Mouse (Mus musculus) ES-E14 (cell line): ENCODE measurements around the gene Stk38l. TPM values are rescaled to one million over a fixed set of nuclear protein-coding genes. Genes with fewer than 3 reads are reported as not detected.
A peak's percentile ranks its signal among the peaks of the same experiment; 100 is the strongest.

ENCODE experiments used
- DNase-seq: peaks from one replicate; pipeline ENCODE4 v3.0.0-alpha.2; 2013; ENCODE audit warnings: low read depth, low spot score
- H3K27ac ChIP-seq: 2 replicates; pipeline ENCODE4 v1.5.1; 2012; ENCODE audit warnings: low read depth, mild to moderate bottlenecking, low read length, moderate library complexity, mixed read lengths; ENCODE audit not compliant: poor library complexity, insufficient read depth, severe bottlenecking
- H3K36me3 ChIP-seq: 2 replicates; pipeline ENCODE4 v1.6.1; 2012; ENCODE audit warnings: mild to moderate bottlenecking, low read length, moderate library complexity, mixed read lengths; ENCODE audit not compliant: control insufficient read depth, poor library complexity, insufficient read depth, severe bottlenecking
- H3K4me1 ChIP-seq, 2 experiments: fragments of 150-350 bp in 1 of 2; sonication (generic) in 1 of 2; 2 replicates each; pipeline ENCODE4 v1.6.1; 2012; ENCODE audit warnings: low read length in 2 of 2, mild to moderate bottlenecking in 1 of 2, mixed read lengths in 1 of 2; ENCODE audit not compliant: control insufficient read depth in 2 of 2, insufficient read depth in 2 of 2, poor library complexity in 1 of 2
- H3K4me3 ChIP-seq, 2 experiments: fragments of 150-350 bp in 1 of 2; sonication (generic) in 1 of 2; 2 replicates each; pipeline ENCODE4 v1.5.1; 2012; ENCODE audit warnings: low read length in 2 of 2, low read depth in 1 of 2, mild to moderate bottlenecking in 1 of 2, mixed read lengths in 1 of 2; ENCODE audit not compliant: insufficient read depth in 1 of 2, poor library complexity in 1 of 2, severe bottlenecking in 1 of 2
- H3K9ac ChIP-seq: 2 replicates; pipeline ENCODE4 v1.6.1; 2012; ENCODE audit warnings: low read depth, mild to moderate bottlenecking, low read length, mixed read lengths; ENCODE audit not compliant: poor library complexity, insufficient read depth, severe bottlenecking
- H3K9me3 ChIP-seq: fragments of 150-350 bp; sonication (generic); 2 replicates; pipeline ENCODE4 v1.6.1; 2012; ENCODE audit warnings: low read depth, mild to moderate bottlenecking, low read length; ENCODE audit not compliant: control insufficient read depth, insufficient read depth
- CHD2 ChIP-seq: IDR thresholded peaks from 2 replicates; pipeline ENCODE4 v1.6.1; 2014; ENCODE audit warnings: mild to moderate bottlenecking, low read depth, low read length, inconsistent platforms
- HCFC1 ChIP-seq: IDR thresholded peaks from 2 replicates; pipeline ENCODE4 v1.6.1; 2012; ENCODE audit warnings: low read length, inconsistent platforms, borderline replicate concordance; ENCODE audit not compliant: insufficient read depth
- MAFK ChIP-seq: IDR thresholded peaks from 2 replicates; pipeline ENCODE4 v1.6.1; 2014; ENCODE audit warnings: mild to moderate bottlenecking, low read depth, low read length, inconsistent platforms; ENCODE audit not compliant: insufficient read depth
- ZC3H11A ChIP-seq: IDR thresholded peaks from 2 replicates; pipeline ENCODE4 v1.6.1; 2012; ENCODE audit warnings: low read depth, mild to moderate bottlenecking, inconsistent platforms, low read length, borderline replicate concordance
- ZNF384 ChIP-seq: IDR thresholded peaks from 2 replicates; pipeline ENCODE4 v1.6.1; 2012; ENCODE audit warnings: low read depth, low read length, inconsistent platforms
- in situ Hi-C, 2 experiments: fragments of 600-800 bp; cut with MboI; formaldehyde crosslinking; loops; one replicate each; pipeline ENCODE4 v1.15.1; 2025; ENCODE audit warnings: low sequenced_read_pairs in 2 of 2, inconsistent platforms in 1 of 2; ENCODE audit not compliant: unreplicated experiment in 2 of 2
- total RNA-seq: library from RNA; depleted of rRNA; stranded (reverse); fragments of 300-350 nt; gene quantifications from 2 replicates; pipeline ENCODE4 v1.2.3, GENCODE M21; 2012; rRNA removed

Stk38l gene
- 14.3 and 14.6 TPM in 2 replicates for total RNA-seq

DNA sequence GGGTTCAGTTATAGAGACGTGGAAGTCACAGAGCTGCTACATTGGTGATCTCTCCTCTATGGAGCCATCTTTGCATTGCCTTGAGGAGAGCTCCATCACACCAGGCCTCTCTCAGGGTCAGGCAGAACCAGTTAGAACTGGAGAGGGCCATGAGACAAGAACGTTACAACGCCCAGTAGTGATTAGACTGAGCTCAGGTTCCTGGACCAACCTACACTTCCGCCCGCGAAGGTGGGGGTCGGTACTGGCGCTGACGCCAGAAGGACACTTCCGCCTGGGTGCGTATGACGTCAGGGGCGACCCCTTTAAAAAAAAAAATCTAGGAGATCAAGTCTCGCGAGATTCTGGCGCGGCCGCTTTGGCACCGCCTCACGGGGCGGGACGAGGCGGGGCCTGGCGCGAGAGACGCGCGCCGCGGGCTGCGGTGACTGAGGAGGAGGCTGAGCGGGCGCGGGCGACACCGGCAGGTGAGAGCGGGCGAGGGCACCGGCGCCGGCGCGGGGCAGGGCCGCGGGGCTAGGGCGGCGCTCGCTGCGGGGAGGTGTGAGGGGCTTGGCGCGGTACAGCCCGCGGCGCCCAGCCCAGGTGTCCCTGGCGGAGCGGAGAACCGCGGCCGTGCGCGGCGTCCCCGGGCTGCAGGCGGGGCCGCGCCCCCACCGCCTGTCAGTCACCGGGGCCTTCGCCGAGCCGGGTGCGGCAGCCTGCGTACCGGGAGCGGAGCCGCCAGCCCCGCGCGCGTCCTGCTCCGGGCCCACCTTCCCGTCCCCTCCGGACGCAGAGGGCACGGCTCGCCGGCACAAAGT is at the start of gene Stk38l:
Gene Stk38l (plus strand): TSS at position 415 of the 803 bp plus-strand sequence.
- DNase-seq = peak; percentile 86
- TF ChIP-seq ZNF384 (peak; percentile 99), MAFK (no peak), CHD2 (peak; percentile 98)
- H3K36me3 ChIP-seq = no peaks in the 10 kb centered on the region
- H3K9ac ChIP-seq = peak within 1 kb of the TSS; percentile 90
- peak within 1 kb of the TSS; percentile 94 to 99 for H3K4me3 ChIP-seq
- in situ Hi-C loops = no loop called here
- peak within 1 kb of the TSS; percentile 53 for H3K27ac ChIP-seq
- no peaks in the 10 kb centered on the region for H3K9me3 ChIP-seq
- no peaks in the 10 kb centered on the region for H3K4me1 ChIP-seq

GRCm38 (mm10) chr6:146676904-146677303 is 47.9 kb upstream of the Stk38l start:
- DNase-seq = no peak
- no peaks in the 10 kb centered on the region for H3K36me3 ChIP-seq
- H3K9ac ChIP-seq = no peak overlapping the region
- H3K4me1 ChIP-seq = no peaks in the 10 kb centered on the region
- in situ Hi-C loops = no loop called here
- H3K4me3 ChIP-seq = no peak overlapping the region
- no peaks in the 10 kb centered on the region for H3K9me3 ChIP-seq
- TF ChIP-seq ZNF384 = no peak
- TF ChIP-seq CHD2 = no peak
- no peak for TF ChIP-seq HCFC1
- TF ChIP-seq MAFK = no peak
- no peak for TF ChIP-seq ZC3H11A
- H3K27ac ChIP-seq = no peak overlapping the region

DNA sequence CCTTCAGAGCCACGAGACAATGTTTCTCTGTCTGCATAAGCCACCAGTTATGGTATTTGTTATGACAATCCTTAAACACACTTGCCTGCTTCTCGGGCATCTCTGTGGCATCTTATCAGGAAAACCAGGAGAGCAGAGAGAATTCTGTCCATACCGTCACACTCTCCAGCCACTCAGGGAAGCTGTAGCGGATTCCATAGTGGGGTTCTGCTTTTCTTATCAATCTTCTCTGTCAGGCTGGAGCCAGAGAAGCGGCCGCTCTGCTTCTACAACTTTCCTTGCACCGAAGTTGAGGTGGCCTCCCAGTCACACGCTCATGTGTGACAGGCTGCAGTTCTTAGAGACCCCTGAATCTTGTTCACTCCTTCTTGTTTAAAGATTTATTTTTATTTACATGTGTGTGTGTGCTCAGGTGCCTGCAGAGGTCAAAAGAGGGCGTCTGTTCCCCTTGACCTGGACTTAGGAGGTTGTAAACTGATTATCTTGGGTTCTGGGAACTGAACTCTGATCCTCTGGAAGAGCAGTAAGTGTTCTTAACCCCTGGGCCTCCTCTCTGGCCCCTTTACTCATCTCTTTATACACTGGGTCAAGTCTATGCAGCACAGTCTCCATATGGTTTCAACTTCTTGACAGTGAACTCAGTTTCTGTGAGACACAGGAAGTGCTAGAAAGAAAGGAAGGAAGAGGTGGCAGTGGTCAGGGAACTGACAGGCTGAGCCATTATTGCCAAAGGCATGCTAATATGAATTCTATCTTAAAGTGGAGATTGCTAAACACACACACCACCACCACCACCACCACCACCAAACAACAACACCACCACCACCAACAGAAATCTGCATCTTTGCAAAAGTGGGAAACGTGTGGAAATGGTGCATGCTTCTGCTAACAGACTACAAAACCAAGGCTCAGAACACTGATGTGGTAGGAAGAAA is 46.4 kb upstream of the Stk38l start:
- Histone ChIP-seq H3K36me3 (no peaks in the 10 kb centered on the region), H3K4me1 (no peaks in the 10 kb centered on the region), H3K4me3 (no peak overlapping the region), H3K27ac (no peak overlapping the region), H3K9me3 (no peaks in the 10 kb centered on the region), H3K9ac (no peak overlapping the region)
- in situ Hi-C loops = no loop called here
- no peak for TF ChIP-seq ZC3H11A
- TF ChIP-seq MAFK = no peak
- TF ChIP-seq HCFC1 = no peak
- TF ChIP-seq CHD2 = no peak
- no peak for DNase-seq

GRCm38 (mm10) chr6:146683881-146684280 is 40.9 kb upstream of the Stk38l start:
- DNase-seq = no peak
- TF ChIP-seq HCFC1 (no peak), ZNF384 (no peak), MAFK (no peak), CHD2 (no peak), ZC3H11A (no peak)
- Histone ChIP-seq H3K9ac (no peak overlapping the region), H3K36me3 (no peaks in the 10 kb centered on the region), H3K27ac (no peak overlapping the region), H3K4me1 (peaks cover 0 to 4% of the 10 kb centered on the region in 2 experiments; a peak in 2 of 4 replicates), H3K4me3 (no peak overlapping the region), H3K9me3 (no peaks in the 10 kb centered on the region)
- in situ Hi-C loops = no loop called here
